Mouse (Mus musculus): Measurements from ENCODE around the gene Igbp1b. TPM values are rescaled to one million over a fixed set of nuclear protein-coding genes. Genes with fewer than 3 reads are reported as not detected.

Igbp1b gene
- total RNA-seq (2022): 1 to 10 TPM; 1.0 to 1.5 (median 1.3) TPM

- peak in 1 of 2 experiments; percentile 23 for DNase-seq (ENCODE audit: low spot score in 2 of 2)
Measured at GRCm38 (mm10) chr6:138658516-138658915, at the start of gene Igbp1b. Gene Igbp1b (minus strand): TSS chr6:138658544.

GRCm38 (mm10) chr6:138682959-138683358 lies 24.6 kb upstream of the Igbp1b start:
- no peak for DNase-seq (ENCODE audit: low spot score in 2 of 2)

- DNase-seq (ENCODE audit: low spot score in 2 of 2): no peak
Measured at GRCm38 (mm10) chr6:138672704-138673141, 14.4 kb upstream of the Igbp1b start.

- DNase-seq (ENCODE audit: low spot score in 2 of 2): no peak
Measured at GRCm38 (mm10) chr6:138665416-138665815, 7.1 kb upstream of the Igbp1b start.

- DNase-seq (ENCODE audit: low spot score in 2 of 2): no peak
Measured at GRCm38 (mm10) chr6:138645604-138646003, 12.7 kb downstream of the Igbp1b start.

GRCm38 (mm10) chr6:138639351-138639750 lies 19.0 kb downstream of the Igbp1b start:
- peak in 1 of 2 experiments; percentile 21 for DNase-seq (ENCODE audit: low spot score in 2 of 2)

GRCm38 (mm10) chr6:138620786-138621185 lies 37.6 kb downstream of the Igbp1b start:
- no peak for DNase-seq (ENCODE audit: low spot score in 2 of 2)

- DNase-seq (ENCODE audit: low spot score in 2 of 2): no peak
Measured at GRCm38 (mm10) chr6:138618396-138618795, 39.9 kb downstream of the Igbp1b start.

Other genes with a start within 250 kb of the Igbp1b start
- gene Lmo3, start 76.6 kb downstream of the Igbp1b start, total RNA-seq (2022): 100 to 1,000 TPM; 166 to 182 (median 173) TPM

All from layer of hippocampus, adult 8-10 months (tissue).